Mouse (Mus musculus) left cerebral cortex, adult 9 months (tissue): ENCODE data around the gene Ggcx.
"Not testable (repeated sequence)": the region's sequence is repeated elsewhere in the genome, so short reads cannot be mapped to it uniquely, and the experiment has no call there.

Source experiments
- DNase-seq, 2 experiments: peaks; one replicate each; pipeline ENCODE4 v3.0.0; 2022; ENCODE audit warnings: low spot score in 2 of 2

Ggcx gene

GRCm38 (mm10) chr6:72462550-72463257 is 48.6 kb downstream of the Ggcx start:
- not testable (repeated sequence) for DNase-seq

GRCm38 (mm10) chr6:72465361-72466157 is 51.5 kb downstream of the Ggcx start:
- DNase-seq: no peak

- DNase-seq: no peak
Observed at GRCm38 (mm10) chr6:72466171-72466570, 52.1 kb downstream of the Ggcx start.

GRCm38 (mm10) chr6:72473264-72474041 is 59.3 kb downstream of the Ggcx start:
- DNase-seq: no peak

- peak in 1 of 2 experiments; percentile 56 for DNase-seq
Observed at GRCm38 (mm10) chr6:72475221-72475985, 61.3 kb downstream of the Ggcx start.

- DNase-seq: no peak
Observed at GRCm38 (mm10) chr6:72476836-72477235, 62.7 kb downstream of the Ggcx start.

GRCm38 (mm10) chr6:72477621-72478020 is 63.5 kb downstream of the Ggcx start:
- no peak for DNase-seq

GRCm38 (mm10) chr6:72478691-72479090 is 64.6 kb downstream of the Ggcx start:
- not testable (repeated sequence) for DNase-seq

GRCm38 (mm10) chr6:72479645-72480421 is 65.7 kb downstream of the Ggcx start:
- no peak for DNase-seq

- DNase-seq: no peak
Observed at GRCm38 (mm10) chr6:72480422-72480702, 66.3 kb downstream of the Ggcx start.
